Mouse (Mus musculus): Measurements from ENCODE around the gene Pecam1. TPM values are rescaled to one million over a fixed set of nuclear protein-coding genes. Genes with fewer than 3 reads are reported as not detected.

Gene Pecam1
- polyA plus RNA-seq, 1 experiment from 2014 or later, result 23.6 TPM

DNA sequence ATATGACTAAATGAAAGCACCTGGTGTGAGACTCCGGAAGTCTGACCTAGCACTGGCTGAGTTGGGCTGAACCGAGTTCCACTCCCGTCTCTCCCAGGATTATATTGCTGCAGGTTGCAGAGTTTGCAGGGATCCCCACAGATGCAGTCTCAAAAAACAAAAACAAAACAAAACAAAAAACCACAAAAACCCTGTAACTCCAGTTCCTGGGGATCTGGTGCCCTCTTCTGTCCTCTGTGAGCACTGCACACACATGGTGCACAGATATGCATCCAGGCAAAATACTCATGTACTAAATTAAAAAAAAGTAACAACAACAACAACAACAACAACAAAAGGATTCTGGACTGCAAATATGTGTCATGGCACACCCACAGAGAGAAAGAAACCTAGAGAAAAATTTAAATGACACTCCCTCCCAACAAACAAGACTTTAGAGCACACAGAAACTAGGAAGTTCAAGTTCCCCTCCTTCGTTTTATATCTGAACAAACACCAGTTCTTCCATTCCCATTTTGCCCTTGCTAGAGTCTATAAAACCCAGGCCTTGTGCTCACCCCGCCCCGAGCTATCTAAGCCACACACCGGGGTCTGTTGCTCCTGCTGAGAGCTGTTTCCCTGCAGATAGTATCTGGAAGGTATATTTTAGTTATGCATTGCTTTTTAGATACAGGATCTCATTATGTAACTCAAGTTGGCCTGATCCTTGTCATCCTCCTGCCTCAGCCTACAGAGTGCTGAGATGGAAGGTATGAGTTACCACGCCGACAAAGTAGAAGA is 20.0 kb upstream of the Pecam1 start:
- no peak overlapping the region for H3K27ac ChIP-seq
- no peaks in the 10 kb centered on the region for H3K4me1 ChIP-seq (replicated peaks)
- H3K9me3 ChIP-seq, result peaks cover 6% of the 10 kb centered on the region
- no peak overlapping the region for H3K4me3 ChIP-seq (replicated peaks)
- WGBS, result 95% methylated on average over 9 of the region's 9 CpGs
- H3K27me3 ChIP-seq, result no peaks in the 10 kb centered on the region
- no peak overlapping the region for H3K4me2 ChIP-seq
- no peak overlapping the region for H3K9ac ChIP-seq (replicated peaks)
- ATAC-seq (ENCODE audit: insufficient number of reproducible peaks, insufficient read depth, low FRiP score, low TSS enrichment, low read depth), result no peak
- H3K36me3 ChIP-seq, result peaks cover 98% of the 10 kb centered on the region

DNA sequence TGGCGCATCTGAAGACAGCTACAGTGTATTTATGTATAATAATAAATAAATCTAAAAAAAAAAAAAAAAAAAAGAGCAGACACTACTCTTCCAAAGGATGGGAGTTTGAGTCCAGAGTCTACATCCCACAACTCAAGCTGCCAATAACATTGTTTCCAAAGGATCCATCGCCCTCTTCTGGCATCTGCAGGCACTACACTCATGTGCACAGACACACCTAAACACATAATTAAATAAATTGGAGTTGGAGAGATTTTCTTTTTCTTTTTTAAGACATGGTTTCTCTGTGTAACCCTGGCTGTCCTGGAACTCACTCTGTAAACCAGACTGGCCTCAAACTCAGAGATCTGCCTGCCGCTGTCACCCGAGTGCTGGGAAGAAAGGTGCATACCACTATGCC is 17.1 kb upstream of the Pecam1 start:
- 88% methylated on average over 4 of the region's 4 CpGs for WGBS
- ATAC-seq (ENCODE audit: insufficient number of reproducible peaks, insufficient read depth, low FRiP score, low TSS enrichment, low read depth), result no peak
- Histone ChIP-seq H3K4me1 (replicated peaks) (peaks cover 7% of the 10 kb centered on the region; the same call in 1 of the 2 replicates), H3K27ac (no peak overlapping the region), H3K27me3 (no peaks in the 10 kb centered on the region), H3K36me3 (peaks cover 79% of the 10 kb centered on the region), H3K9ac (replicated peaks) (no peak overlapping the region), H3K4me2 (no peak overlapping the region), H3K4me3 (replicated peaks) (no peak overlapping the region), H3K9me3 (peaks cover 6% of the 10 kb centered on the region)

DNA sequence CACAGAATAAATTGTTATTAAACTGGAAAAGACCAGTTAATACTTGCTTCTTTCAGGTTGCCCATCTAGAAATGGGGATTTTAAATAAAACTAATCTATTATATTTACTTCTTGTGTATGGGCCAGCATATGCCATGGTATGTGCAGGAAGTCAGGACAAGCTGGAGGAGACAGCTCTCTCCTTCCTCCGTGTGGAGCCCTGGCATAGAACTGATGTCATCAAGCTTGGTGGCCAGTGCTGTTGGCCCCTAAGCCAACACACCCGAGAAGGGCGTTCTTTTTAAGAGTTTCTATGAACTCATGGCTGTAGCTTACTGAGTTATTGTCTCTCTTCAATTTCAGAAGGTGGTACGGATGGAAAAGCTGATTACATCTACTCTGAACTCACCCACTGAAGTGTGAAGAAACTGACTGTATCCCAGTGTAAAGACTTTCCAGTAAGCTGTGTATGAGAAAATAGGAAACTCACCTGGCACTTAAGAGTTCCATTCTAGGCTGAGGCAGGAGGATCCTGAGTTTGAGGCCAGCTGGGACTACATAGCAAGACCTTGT is 16.3 kb upstream of the Pecam1 start:
- H3K4me1 ChIP-seq (replicated peaks), result peaks cover 9% of the 10 kb centered on the region; the same call in 1 of the 2 replicates
- WGBS, result 94% methylated on average over 4 of the region's 4 CpGs
- no peak overlapping the region for H3K9ac ChIP-seq (replicated peaks)
- H3K4me2 ChIP-seq, result no peak overlapping the region
- H3K27me3 ChIP-seq, result no peaks in the 10 kb centered on the region
- peaks cover 6% of the 10 kb centered on the region for H3K9me3 ChIP-seq
- H3K36me3 ChIP-seq, result peaks cover 71% of the 10 kb centered on the region
- no peak for ATAC-seq (ENCODE audit: insufficient number of reproducible peaks, insufficient read depth, low FRiP score, low TSS enrichment, low read depth)
- no peak overlapping the region for H3K4me3 ChIP-seq (replicated peaks)
- no peak overlapping the region for H3K27ac ChIP-seq

DNA sequence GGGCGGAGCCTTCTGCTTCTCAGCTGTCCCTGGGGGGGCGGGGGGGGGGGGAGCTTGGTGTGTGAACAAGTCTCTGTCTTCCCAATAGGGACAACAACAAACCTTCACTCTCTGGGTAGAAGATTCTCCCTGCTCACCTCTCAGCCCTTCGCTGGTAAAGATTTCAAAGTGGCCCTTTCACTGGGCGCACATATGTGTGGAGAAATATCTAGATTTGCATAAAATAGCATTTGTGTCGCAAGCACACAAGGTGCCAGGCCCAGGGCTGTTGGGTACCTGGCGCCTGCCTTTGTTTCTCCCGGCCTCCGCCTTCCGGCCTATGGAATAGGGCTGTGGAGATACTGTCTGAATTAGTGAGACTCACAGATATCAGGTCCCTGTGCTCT is 12.4 kb upstream of the Pecam1 start:
- ATAC-seq (ENCODE audit: insufficient number of reproducible peaks, insufficient read depth, low FRiP score, low TSS enrichment, low read depth), result no peak

DNA sequence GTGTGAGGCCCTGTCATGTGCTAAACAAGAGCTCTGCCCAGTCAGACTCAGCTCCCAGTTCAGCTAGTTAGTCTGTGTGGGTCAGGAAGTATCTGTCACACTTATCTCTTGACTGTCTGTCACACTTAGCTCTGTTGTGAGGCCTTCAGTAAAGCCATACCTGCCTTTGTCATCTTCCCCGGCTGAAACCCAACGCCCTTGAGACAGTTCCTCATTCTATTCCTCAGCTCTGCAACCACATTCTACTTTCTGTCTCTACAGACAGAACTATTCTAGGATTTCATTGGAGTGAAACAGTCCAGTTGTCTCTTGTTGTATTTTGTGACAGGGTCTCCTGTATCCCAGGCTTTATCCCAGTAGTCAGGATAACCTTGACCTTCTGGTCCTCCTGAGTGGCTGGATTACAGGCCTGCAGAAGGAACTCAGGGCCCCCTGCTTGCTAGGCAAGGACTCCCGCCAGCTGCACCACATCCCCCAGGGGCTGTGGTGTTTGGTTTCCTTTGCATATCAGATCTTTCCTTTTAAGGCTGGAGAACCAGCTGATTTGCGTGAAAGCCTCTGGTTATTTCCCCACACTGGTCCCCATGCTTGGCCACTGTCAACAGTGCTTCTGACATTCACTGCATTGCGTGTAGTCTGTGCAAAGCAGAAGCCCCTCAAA is 11.8 kb upstream of the Pecam1 start:
- Histone ChIP-seq H3K27ac (peak overlapping the region; percentile 54), H3K4me3 (replicated peaks) (no peak overlapping the region), H3K36me3 (peaks cover 27% of the 10 kb centered on the region), H3K9ac (replicated peaks) (0 out of 2 replicates have a peak overlapping the region, but pooled peaks have one; percentile 23), H3K4me1 (replicated peaks) (peaks cover 9% of the 10 kb centered on the region; the same call in 1 of the 2 replicates), H3K27me3 (no peaks in the 10 kb centered on the region), H3K9me3 (no peaks in the 10 kb centered on the region), H3K4me2 (no peak overlapping the region)
- WGBS, result 39% methylated on average over 5 of the region's 5 CpGs
- peak; percentile 60; the same call in 1 of the 2 replicates for ATAC-seq (ENCODE audit: insufficient number of reproducible peaks, insufficient read depth, low FRiP score, low TSS enrichment, low read depth)

More for the DNA sequence above, 12.4 kb upstream of the Pecam1 start:
- Histone ChIP-seq H3K4me1 (replicated peaks) (peaks cover 9% of the 10 kb centered on the region; the same call in 1 of the 2 replicates), H3K4me3 (replicated peaks) (no peak overlapping the region), H3K9me3 (peaks cover 4% of the 10 kb centered on the region), H3K4me2 (no peak overlapping the region), H3K36me3 (peaks cover 32% of the 10 kb centered on the region), H3K27me3 (no peaks in the 10 kb centered on the region), H3K27ac (peak overlapping the region; percentile 54), H3K9ac (replicated peaks) (no peak overlapping the region)
- WGBS, result 72% methylated on average over 9 of the region's 9 CpGs

DNA sequence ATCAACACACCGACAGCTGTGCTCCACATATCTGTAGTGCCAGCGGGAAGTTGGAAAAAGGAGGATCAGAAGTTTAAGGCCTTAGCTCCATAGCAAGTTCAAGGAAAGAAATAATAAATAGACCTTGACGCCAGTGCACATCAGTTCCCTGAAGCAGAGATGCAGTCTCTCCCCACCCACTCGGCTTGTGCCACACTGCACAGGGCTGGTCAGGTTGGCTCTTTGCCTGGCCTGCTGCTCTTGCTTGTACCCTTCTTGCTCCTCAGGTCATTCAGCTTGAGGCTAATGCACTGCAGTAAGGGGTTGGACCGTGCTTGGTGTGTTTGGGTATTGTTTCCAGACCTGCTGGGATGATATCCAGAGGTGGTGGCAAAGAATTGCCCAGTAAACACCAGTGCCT is 10.1 kb upstream of the Pecam1 start:
- Histone ChIP-seq H3K36me3 (peaks cover 11% of the 10 kb centered on the region; the same call in 1 of the 2 replicates), H3K4me2 (no peak overlapping the region), H3K4me1 (replicated peaks) (peaks cover 9% of the 10 kb centered on the region; the same call in 1 of the 2 replicates), H3K9ac (replicated peaks) (no peak overlapping the region), H3K9me3 (no peaks in the 10 kb centered on the region), H3K27ac (no peak overlapping the region), H3K27me3 (no peaks in the 10 kb centered on the region), H3K4me3 (replicated peaks) (no peak overlapping the region)
- WGBS, result 90% methylated on average over 5 of the region's 5 CpGs
- ATAC-seq (ENCODE audit: insufficient number of reproducible peaks, insufficient read depth, low FRiP score, low TSS enrichment, low read depth), result no peak

DNA sequence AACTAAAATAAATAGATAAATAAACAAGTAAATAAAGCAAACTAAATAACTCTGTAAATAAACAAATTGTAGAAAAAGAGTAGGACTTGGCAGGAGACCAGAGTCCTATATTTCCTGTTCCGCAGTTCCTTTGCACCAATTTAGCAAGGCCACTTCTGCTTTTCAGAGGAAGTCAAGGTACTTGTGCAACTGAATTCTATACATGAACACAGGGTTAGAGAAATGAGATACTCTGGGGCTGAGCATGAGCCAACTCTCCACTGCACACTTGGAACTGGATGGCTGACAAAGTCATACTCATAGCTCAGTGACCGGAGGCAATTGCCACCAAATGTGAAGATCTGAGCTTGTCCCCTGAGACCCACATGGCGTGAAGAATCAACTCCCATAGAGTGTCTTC is 8.6 kb upstream of the Pecam1 start:
- no peak overlapping the region for H3K9ac ChIP-seq (replicated peaks)
- H3K4me3 ChIP-seq (replicated peaks), result no peak overlapping the region
- no peaks in the 10 kb centered on the region for H3K27me3 ChIP-seq
- H3K36me3 ChIP-seq, result no peaks in the 10 kb centered on the region
- no peak overlapping the region for H3K27ac ChIP-seq
- ATAC-seq (ENCODE audit: insufficient number of reproducible peaks, insufficient read depth, low FRiP score, low TSS enrichment, low read depth), result no peak
- no peaks in the 10 kb centered on the region for H3K9me3 ChIP-seq
- H3K4me2 ChIP-seq, result no peak overlapping the region
- peaks cover 9% of the 10 kb centered on the region; the same call in 1 of the 2 replicates for H3K4me1 ChIP-seq (replicated peaks)
- WGBS, result 92% methylated on average over 3 of the region's 3 CpGs

DNA sequence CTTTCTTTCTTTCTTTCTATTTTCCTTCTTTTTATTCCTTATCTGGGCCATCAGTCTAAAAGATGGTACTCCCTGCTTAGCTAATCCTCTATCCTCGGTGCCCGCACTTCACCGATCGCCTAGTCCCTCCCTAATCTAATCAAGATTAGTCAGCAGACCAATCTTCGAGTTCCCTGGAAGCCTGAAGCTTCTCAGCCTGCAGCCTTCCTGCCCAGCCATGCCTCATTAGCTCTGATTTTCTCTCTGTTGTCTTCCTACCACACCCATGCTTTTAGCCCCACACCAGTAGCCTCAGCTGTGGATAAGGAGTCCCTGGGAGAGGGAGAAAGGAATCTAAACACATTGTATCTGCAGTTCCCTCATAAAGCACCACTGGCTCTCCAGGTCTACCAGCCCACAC is 5.2 kb upstream of the Pecam1 start:
- no peak overlapping the region for H3K9ac ChIP-seq (replicated peaks)
- H3K4me2 ChIP-seq, result no peak overlapping the region
- no peaks in the 10 kb centered on the region for H3K4me1 ChIP-seq (replicated peaks)
- H3K27me3 ChIP-seq, result no peaks in the 10 kb centered on the region
- no peaks in the 10 kb centered on the region for H3K36me3 ChIP-seq
- H3K4me3 ChIP-seq (replicated peaks), result no peak overlapping the region
- no peak for ATAC-seq (ENCODE audit: insufficient number of reproducible peaks, insufficient read depth, low FRiP score, low TSS enrichment, low read depth)
- no peak overlapping the region for H3K27ac ChIP-seq
- 77% methylated on average over 5 of the region's 5 CpGs for WGBS
- H3K9me3 ChIP-seq, result no peaks in the 10 kb centered on the region

DNA sequence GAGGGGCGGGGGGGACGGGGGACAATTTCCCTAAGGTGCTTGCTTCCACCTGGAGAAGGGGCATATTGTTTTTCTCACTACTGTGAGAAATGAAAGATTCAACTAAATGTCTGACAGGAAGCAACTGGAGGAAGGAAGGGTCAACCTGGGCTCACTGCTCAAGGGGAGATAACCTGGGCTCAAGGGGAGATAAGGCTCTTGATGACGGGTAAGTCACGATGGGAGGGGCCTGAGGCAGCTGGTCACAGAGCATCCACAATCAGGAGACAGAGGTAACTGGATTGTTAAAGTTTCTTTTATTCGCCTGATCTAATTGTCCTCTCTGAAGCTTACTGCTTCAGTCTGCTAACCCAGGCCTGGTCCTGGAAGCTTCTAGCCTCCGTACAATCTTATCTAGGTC is 2.9 kb upstream of the Pecam1 start:
- Histone ChIP-seq H3K27ac (no peak overlapping the region), H3K27me3 (no peaks in the 10 kb centered on the region), H3K4me2 (no peak overlapping the region), H3K4me1 (replicated peaks) (no peaks in the 10 kb centered on the region), H3K36me3 (no peaks in the 10 kb centered on the region), H3K9me3 (no peaks in the 10 kb centered on the region), H3K4me3 (replicated peaks) (no peak overlapping the region), H3K9ac (replicated peaks) (no peak overlapping the region)
- WGBS, result 86% methylated on average over 6 of the region's 6 CpGs
- no peak for ATAC-seq (ENCODE audit: insufficient number of reproducible peaks, insufficient read depth, low FRiP score, low TSS enrichment, low read depth)

DNA sequence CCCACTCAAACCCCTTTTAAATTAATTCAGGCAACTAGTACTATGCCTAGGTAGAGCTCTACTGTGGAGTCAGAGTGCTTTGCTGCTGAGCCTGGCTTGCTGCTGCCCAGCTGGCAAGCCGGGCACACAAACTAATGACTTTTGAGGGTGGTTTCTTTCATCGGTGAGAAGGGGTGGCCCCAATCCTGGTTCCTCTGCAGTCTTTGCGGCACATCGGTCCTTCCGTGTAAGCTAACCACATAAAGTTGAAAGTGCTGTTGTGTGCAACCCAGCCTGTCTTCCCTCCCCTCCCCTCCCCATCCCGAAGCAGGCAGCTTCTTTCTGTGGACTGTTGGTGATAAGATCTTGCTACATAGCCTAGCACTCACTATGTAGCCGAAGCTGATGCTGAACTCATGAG is 1.7 kb upstream of the Pecam1 start:
- ATAC-seq (ENCODE audit: insufficient number of reproducible peaks, insufficient read depth, low FRiP score, low TSS enrichment, low read depth), result no peak
- H3K9me3 ChIP-seq, result peaks cover 10% of the 10 kb centered on the region; the same call in 1 of the 2 replicates
- H3K4me1 ChIP-seq (replicated peaks), result no peaks in the 10 kb centered on the region
- H3K27ac ChIP-seq, result no peak overlapping the region
- H3K27me3 ChIP-seq, result no peaks in the 10 kb centered on the region
- no peaks in the 10 kb centered on the region for H3K36me3 ChIP-seq
- no peak overlapping the region for H3K9ac ChIP-seq (replicated peaks)
- H3K4me3 ChIP-seq (replicated peaks), result no peak overlapping the region
- no peak overlapping the region for H3K4me2 ChIP-seq
- 78% methylated on average over 7 of the region's 7 CpGs for WGBS
